Mouse (Mus musculus): Measurements from ENCODE around the gene Ube4b.

The Ube4b gene

GRCm38 (mm10) chr4:149302751-149303150 is 123.8 kb downstream of the Ube4b start:
- no peak for DNase-seq

GRCm38 (mm10) chr4:149302136-149302535 is 124.4 kb downstream of the Ube4b start:
- no peak for DNase-seq

GRCm38 (mm10) chr4:149296501-149296900 is 130.0 kb downstream of the Ube4b start:
- no peak for DNase-seq

- DNase-seq, result peak; percentile 30
Measured at GRCm38 (mm10) chr4:149292984-149293383, 133.6 kb downstream of the Ube4b start.

DNA sequence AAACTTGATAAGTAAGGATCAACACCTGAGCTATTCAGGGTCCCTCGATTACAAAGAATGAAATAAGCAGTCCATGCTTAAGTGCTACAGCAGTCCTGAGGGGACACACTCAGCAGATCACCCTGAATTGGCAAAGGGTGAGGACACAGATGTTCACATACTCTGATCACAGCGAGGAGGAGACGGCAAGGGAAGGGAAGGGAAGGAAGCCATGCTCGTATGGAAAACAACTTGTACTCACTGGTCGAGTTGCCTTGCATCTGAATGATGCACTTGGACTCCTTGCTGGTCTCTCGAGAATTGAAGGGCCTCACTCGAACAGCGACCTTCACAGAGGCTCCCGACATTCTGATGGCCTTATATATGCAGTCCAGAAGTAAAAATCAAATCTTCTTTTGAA is 135.5 kb downstream of the Ube4b start:
- DNase-seq, result no peak

GRCm38 (mm10) chr4:149290157-149290750 is 136.3 kb downstream of the Ube4b start:
- DNase-seq, result no peak

GRCm38 (mm10) chr4:149286287-149287137 is 140.0 kb downstream of the Ube4b start:
- no peak for DNase-seq

- no peak for DNase-seq
Measured at GRCm38 (mm10) chr4:149285691-149286090, 140.9 kb downstream of the Ube4b start.

DNA sequence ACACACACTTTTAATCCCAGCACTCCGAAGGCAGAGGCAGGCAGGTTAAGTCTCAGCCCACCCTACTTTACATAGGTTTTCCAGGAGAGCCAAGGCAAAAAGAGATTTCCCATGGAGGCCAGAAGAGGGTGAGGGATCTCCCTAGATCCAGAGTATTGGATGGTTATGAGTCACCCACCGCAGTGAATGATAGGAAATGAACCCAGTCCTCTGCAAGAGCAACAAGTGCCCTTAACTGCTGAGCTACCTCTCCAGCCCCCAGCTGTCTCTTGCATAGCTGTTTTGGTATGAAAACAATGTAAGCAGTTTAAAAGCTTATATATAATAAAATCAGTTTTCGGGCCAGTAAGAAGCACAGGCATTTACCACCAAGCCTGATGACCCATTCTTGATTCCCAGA is 143.5 kb downstream of the Ube4b start:
- no peak for DNase-seq

GRCm38 (mm10) chr4:149282025-149282738 is 144.4 kb downstream of the Ube4b start:
- no peak for DNase-seq
